Mouse (Mus musculus): ENCODE measurements around the gene 4930402H24Rik. TPM values are rescaled to one million over a fixed set of nuclear protein-coding genes. Genes with fewer than 3 reads are reported as not detected.
A peak's percentile ranks its signal among the peaks of the same experiment; 100 is the strongest.

Gene 4930402H24Rik
- polyA plus RNA-seq, 1 experiment from 2014 or later, result 28.2 TPM

- no peaks in the 10 kb centered on the region for H3K4me1 ChIP-seq (ENCODE audit: insufficient read depth)
- no peak overlapping the region for H3K4me3 ChIP-seq (ENCODE audit: low read depth, low read length)
- DNase-seq (no peak), ATAC-seq (ENCODE audit: insufficient read depth) (no peak)
- H3K9me3 ChIP-seq (ENCODE audit: low read depth, low read length), result no peaks in the 10 kb centered on the region
- TF ChIP-seq CTCF (IDR thresholded peaks at IDR 0.05; ENCODE audit: low read depth), result no peak
- 86% methylated on average over 6 of the region's 6 CpGs for WGBS
- no peak overlapping the region for H3K9ac ChIP-seq
- no peak overlapping the region for H3K4me2 ChIP-seq
- H3K27me3 ChIP-seq (ENCODE audit: insufficient read depth, low read length), result no peaks in the 10 kb centered on the region
- no peak overlapping the region for H3K27ac ChIP-seq (ENCODE audit: low read depth)
- peaks cover 43% of the 10 kb centered on the region; the same call in 1 of the 2 replicates for H3K36me3 ChIP-seq (ENCODE audit: insufficient read depth)
Measured at GRCm38 (mm10) chr2:130760876-130761275, 145.3 kb downstream of the 4930402H24Rik start.

- DNase-seq, result peak; percentile 2
- no peak overlapping the region for H3K9ac ChIP-seq
- H3K4me1 ChIP-seq (ENCODE audit: insufficient read depth), result no peaks in the 10 kb centered on the region
- ATAC-seq (ENCODE audit: insufficient read depth), result no peak
- 43% methylated on average over 7 of the region's 7 CpGs for WGBS
- no peak for TF ChIP-seq CTCF (IDR thresholded peaks at IDR 0.05; ENCODE audit: low read depth)
- no peak overlapping the region for H3K27ac ChIP-seq (ENCODE audit: low read depth)
- no peak overlapping the region for H3K4me3 ChIP-seq (ENCODE audit: low read depth, low read length)
- H3K4me2 ChIP-seq, result no peak overlapping the region
- 0 out of 2 replicates have a peak, but pooled peaks cover 7% of the 10 kb centered on the region for H3K36me3 ChIP-seq (ENCODE audit: insufficient read depth)
- H3K27me3 ChIP-seq (ENCODE audit: insufficient read depth, low read length), result no peaks in the 10 kb centered on the region
- H3K9me3 ChIP-seq (ENCODE audit: low read depth, low read length), result no peaks in the 10 kb centered on the region
Measured at GRCm38 (mm10) chr2:130755061-130755607, 151.1 kb downstream of the 4930402H24Rik start.

GRCm38 (mm10) chr2:130754596-130754995 is 151.6 kb downstream of the 4930402H24Rik start:
- Histone ChIP-seq H3K4me3 (ENCODE audit: low read depth, low read length) (no peak overlapping the region), H3K36me3 (ENCODE audit: insufficient read depth) (0 out of 2 replicates have a peak, but pooled peaks cover 7% of the 10 kb centered on the region), H3K4me2 (no peak overlapping the region), H3K4me1 (ENCODE audit: insufficient read depth) (no peaks in the 10 kb centered on the region), H3K27me3 (ENCODE audit: insufficient read depth, low read length) (no peaks in the 10 kb centered on the region), H3K9ac (no peak overlapping the region), H3K27ac (ENCODE audit: low read depth) (no peak overlapping the region), H3K9me3 (ENCODE audit: low read depth, low read length) (no peaks in the 10 kb centered on the region)
- DNase-seq, result no peak
- 89% methylated on average over 3 of the region's 3 CpGs for WGBS
- no peak for ATAC-seq (ENCODE audit: insufficient read depth)
- no peak for TF ChIP-seq CTCF (IDR thresholded peaks at IDR 0.05; ENCODE audit: low read depth)

GRCm38 (mm10) chr2:130750449-130750848 is 155.8 kb downstream of the 4930402H24Rik start:
- WGBS, result 47% methylated on average over 8 of the region's 8 CpGs
- no peaks in the 10 kb centered on the region for H3K9me3 ChIP-seq (ENCODE audit: low read depth, low read length)
- no peak for ATAC-seq (ENCODE audit: insufficient read depth)

GRCm38 (mm10) chr2:130749708-130750107 is 156.5 kb downstream of the 4930402H24Rik start:
- Histone ChIP-seq H3K27ac (ENCODE audit: low read depth) (no peak overlapping the region), H3K4me2 (no peak overlapping the region), H3K4me3 (ENCODE audit: low read depth, low read length) (no peak overlapping the region), H3K36me3 (ENCODE audit: insufficient read depth) (peaks cover 26% of the 10 kb centered on the region), H3K9ac (no peak overlapping the region), H3K9me3 (ENCODE audit: low read depth, low read length) (no peaks in the 10 kb centered on the region), H3K4me1 (ENCODE audit: insufficient read depth) (no peaks in the 10 kb centered on the region), H3K27me3 (ENCODE audit: insufficient read depth, low read length) (no peaks in the 10 kb centered on the region)
- DNase-seq (no peak), ATAC-seq (ENCODE audit: insufficient read depth) (no peak)
- WGBS, result 79% methylated on average over 3 of the region's 3 CpGs
- TF ChIP-seq CTCF (IDR thresholded peaks at IDR 0.05; ENCODE audit: low read depth), result no peak

More at GRCm38 (mm10) chr2:130750449-130750848, 155.8 kb downstream of the 4930402H24Rik start:
- H3K27ac ChIP-seq (ENCODE audit: low read depth), result no peak overlapping the region
- H3K4me2 ChIP-seq, result no peak overlapping the region
- H3K27me3 ChIP-seq (ENCODE audit: insufficient read depth, low read length), result no peaks in the 10 kb centered on the region
- no peaks in the 10 kb centered on the region for H3K4me1 ChIP-seq (ENCODE audit: insufficient read depth)
- TF ChIP-seq CTCF (IDR thresholded peaks at IDR 0.05; ENCODE audit: low read depth), result no peak
- no peak overlapping the region for H3K9ac ChIP-seq
- H3K36me3 ChIP-seq (ENCODE audit: insufficient read depth), result peaks cover 22% of the 10 kb centered on the region
- no peak overlapping the region for H3K4me3 ChIP-seq (ENCODE audit: low read depth, low read length)
- DNase-seq, result peak; percentile 39

- TF ChIP-seq CTCF (IDR thresholded peaks at IDR 0.05; ENCODE audit: low read depth), result no peak
- no peak for DNase-seq
- whole genome bisulfite sequencing, result 88% methylated on average over 1 of the region's 1 CpGs
Measured at GRCm38 (mm10) chr2:130743576-130743975, 162.6 kb downstream of the 4930402H24Rik start.

GRCm38 (mm10) chr2:130740096-130740495 is 166.1 kb downstream of the 4930402H24Rik start:
- H3K9me3 ChIP-seq (ENCODE audit: low read depth, low read length), result no peaks in the 10 kb centered on the region
- H3K4me3 ChIP-seq (ENCODE audit: low read depth, low read length), result no peak overlapping the region
- H3K36me3 ChIP-seq (ENCODE audit: insufficient read depth), result peaks cover 50% of the 10 kb centered on the region
- ATAC-seq (ENCODE audit: insufficient read depth), result no peak
- TF ChIP-seq CTCF (IDR thresholded peaks at IDR 0.05; ENCODE audit: low read depth), result no peak
- DNase-seq, result no peak
- no peaks in the 10 kb centered on the region for H3K4me1 ChIP-seq (ENCODE audit: insufficient read depth)
- no peak overlapping the region for H3K4me2 ChIP-seq
- H3K27me3 ChIP-seq (ENCODE audit: insufficient read depth, low read length), result no peaks in the 10 kb centered on the region
- no peak overlapping the region for H3K9ac ChIP-seq
- no peak overlapping the region for H3K27ac ChIP-seq (ENCODE audit: low read depth)
- WGBS, result 69% methylated on average over 4 of the region's 4 CpGs

More at GRCm38 (mm10) chr2:130743576-130743975, 162.6 kb downstream of the 4930402H24Rik start:
- H3K4me1 ChIP-seq (ENCODE audit: insufficient read depth), result no peaks in the 10 kb centered on the region
- H3K27ac ChIP-seq (ENCODE audit: low read depth), result no peak overlapping the region
- ATAC-seq (ENCODE audit: insufficient read depth), result no peak
- no peak overlapping the region for H3K9ac ChIP-seq
- H3K4me3 ChIP-seq (ENCODE audit: low read depth, low read length), result no peak overlapping the region
- no peak overlapping the region for H3K4me2 ChIP-seq
- no peaks in the 10 kb centered on the region for H3K27me3 ChIP-seq (ENCODE audit: insufficient read depth, low read length)
- H3K36me3 ChIP-seq (ENCODE audit: insufficient read depth), result peaks cover 52% of the 10 kb centered on the region
- H3K9me3 ChIP-seq (ENCODE audit: low read depth, low read length), result no peaks in the 10 kb centered on the region
